Mouse (Mus musculus) urinary bladder, postnatal 36 days (tissue): ENCODE measurements at regions not wholly inside any gene's neighbourhood (a gene's known extent, or its start where the extent isn't known, plus 50 kb on each side); places are given as distances from the start of the nearest gene placed in this dataset.

Experiments
- DNase-seq, 2 experiments: peaks; one replicate each; pipeline ENCODE4 v3.0.0; 2022; ENCODE audit warnings: low spot score in 2 of 2, mixed read lengths in 1 of 2

- DNase-seq, result no peak
These were observed 72.6 kb downstream of the Icos start for GRCm38 (mm10) chr1:61050346-61050745.

GRCm38 (mm10) chr1:61053676-61054075 is 75.9 kb downstream of the Icos start:
- no peak for DNase-seq

GRCm38 (mm10) chr1:61054391-61054790 is 76.7 kb downstream of the Icos start:
- no peak for DNase-seq

- peak; percentile 51 to 60 for DNase-seq
These were observed 77.4 kb downstream of the Icos start for GRCm38 (mm10) chr1:61055176-61055575.

GRCm38 (mm10) chr1:61059910-61060536 is 82.3 kb downstream of the Icos start:
- DNase-seq, result no peak

- DNase-seq, result no peak
These were observed 84.2 kb downstream of the Icos start for GRCm38 (mm10) chr1:61061892-61062460.

GRCm38 (mm10) chr1:61068112-61068511 is 90.4 kb downstream of the Icos start:
- DNase-seq, result no peak

- no peak for DNase-seq
These were observed 96.4 kb downstream of the Icos start for GRCm38 (mm10) chr1:61074127-61074526.

- DNase-seq, result no peak
These were observed 97.6 kb downstream of the Icos start for GRCm38 (mm10) chr1:61075335-61075734.

- no peak for DNase-seq
These were observed 107.0 kb downstream of the Icos start for GRCm38 (mm10) chr1:61084732-61085131.

GRCm38 (mm10) chr1:61086811-61087210 is 109.1 kb downstream of the Icos start:
- no peak for DNase-seq

GRCm38 (mm10) chr1:61090801-61091200 is 113.1 kb downstream of the Icos start:
- DNase-seq, result no peak

- no peak for DNase-seq
These were observed 117.9 kb downstream of the Icos start for GRCm38 (mm10) chr1:61095481-61096165.

GRCm38 (mm10) chr1:61099341-61099740 is 121.6 kb downstream of the Icos start:
- no peak for DNase-seq

GRCm38 (mm10) chr1:61101679-61102078 is 124.0 kb downstream of the Icos start:
- DNase-seq, result no peak

- DNase-seq, result no peak
These were observed 124.6 kb downstream of the Icos start for GRCm38 (mm10) chr1:61102346-61102745.

GRCm38 (mm10) chr1:61103581-61103980 is 125.9 kb downstream of the Icos start:
- DNase-seq, result no peak

- DNase-seq, result no peak
These were observed 134.1 kb downstream of the Icos start for GRCm38 (mm10) chr1:61111731-61112309.

GRCm38 (mm10) chr1:61117535-61117934 is 139.8 kb downstream of the Icos start:
- no peak for DNase-seq

GRCm38 (mm10) chr1:61118071-61118470 is 140.3 kb downstream of the Icos start:
- no peak for DNase-seq

- DNase-seq, result no peak
These were observed 143.8 kb downstream of the Icos start for GRCm38 (mm10) chr1:61121480-61121879.

GRCm38 (mm10) chr1:61125127-61125526 is 147.4 kb downstream of the Icos start:
- DNase-seq, result no peak
